Mouse (Mus musculus) left cerebral cortex, postnatal 25 days (tissue): Measurements from ENCODE around the gene Hnrnpk. TPM values are rescaled to one million over a fixed set of nuclear protein-coding genes. Genes with fewer than 3 reads are reported as not detected.
"Not testable (repeated sequence)": the region's sequence is repeated elsewhere in the genome, so short reads cannot be mapped to it uniquely, and the experiment has no call there.

Experiments
- DNase-seq, 2 experiments: peaks; one replicate each; pipeline ENCODE4 v3.0.0; 2022; ENCODE audit warnings: low spot score in 2 of 2, mixed read lengths in 1 of 2
- intact Hi-C: fragments of 180-260 bp; cut with DNase I; formaldehyde crosslinking; loops from one replicate; pipeline ENCODE4 v1.15.1; 2025
- total RNA-seq, 2 experiments: library from RNA; stranded (reverse); gene quantifications; 2 replicates each; pipeline ENCODE4 v1.2.3; 2021

The Hnrnpk gene
- total RNA-seq, result 100 to 1,000 TPM; 573 to 639 TPM

GRCm38 (mm10) chr13:58403243-58403642 lies at the start of gene Hnrnpk:
Gene Hnrnpk (minus strand): TSS chr13:58403343.
- intact Hi-C loops, result loop anchor here (5.0 kb wide), 1 partner anchor 94 kb away; no protein-coding TSS in a partner anchor
- DNase-seq, result not testable (repeated sequence)

- no peak for DNase-seq
- intact Hi-C loops, result no loop called here
These were observed 49.1 kb upstream of the Hnrnpk start for GRCm38 (mm10) chr13:58452246-58452645.

GRCm38 (mm10) chr13:58450459-58451182 lies 47.5 kb upstream of the Hnrnpk start:
- no peak for DNase-seq
- intact Hi-C loops, result no loop called here

- intact Hi-C loops, result no loop called here
- no peak for DNase-seq
These were observed 43.4 kb upstream of the Hnrnpk start for GRCm38 (mm10) chr13:58446541-58446940.

GRCm38 (mm10) chr13:58443787-58444186 lies 40.6 kb upstream of the Hnrnpk start:
- intact Hi-C loops, result no loop called here
- DNase-seq, result no peak

DNA sequence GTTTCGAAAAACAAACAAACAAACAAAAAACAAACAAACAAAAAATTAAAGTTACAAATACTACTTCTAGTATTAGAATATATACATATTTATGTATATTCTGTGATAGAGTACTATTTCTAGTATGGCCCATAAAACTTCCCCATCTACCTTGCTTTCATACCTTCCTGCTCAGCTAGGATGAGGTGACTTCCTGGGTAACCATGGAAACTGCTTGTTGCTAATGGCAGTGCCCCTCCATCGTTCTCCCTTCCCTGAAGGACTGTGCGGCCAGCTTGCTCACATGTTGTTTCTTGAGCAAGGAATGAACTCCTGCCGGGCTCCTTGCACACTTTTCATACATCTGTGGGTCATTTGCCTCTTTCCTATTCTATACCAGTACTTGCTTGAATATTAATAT lies 40.2 kb upstream of the Hnrnpk start:
- no peak for DNase-seq
- intact Hi-C loops, result no loop called here

DNA sequence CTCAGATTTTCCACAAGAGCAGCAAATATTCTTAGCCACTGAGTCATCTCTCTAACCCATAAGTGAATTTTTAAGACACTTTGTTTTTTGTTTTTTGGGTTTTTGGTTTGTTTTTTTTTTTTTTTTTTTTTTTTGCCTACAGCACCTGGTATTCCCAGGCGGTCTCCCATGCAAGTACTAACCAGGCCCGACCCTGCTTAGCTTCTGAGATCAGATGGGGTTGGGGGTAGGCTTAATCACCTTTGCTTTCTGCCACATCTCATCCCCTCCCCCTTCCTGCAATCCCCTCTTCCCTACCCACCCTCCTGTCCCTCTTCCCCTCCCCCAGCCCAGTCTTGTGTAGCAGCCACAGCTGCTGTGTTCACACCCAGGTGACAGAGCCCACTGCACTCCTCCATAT lies 36.6 kb upstream of the Hnrnpk start:
- intact Hi-C loops, result no loop called here
- DNase-seq, result no peak

GRCm38 (mm10) chr13:58423061-58423660 lies 20.0 kb upstream of the Hnrnpk start:
- DNase-seq, result no peak
- intact Hi-C loops, result loop anchor here (5.0 kb wide), 1 partner anchor 99 kb away; no protein-coding TSS in a partner anchor

GRCm38 (mm10) chr13:58422242-58422641 lies 19.1 kb upstream of the Hnrnpk start:
- DNase-seq, result no peak
- intact Hi-C loops, result loop anchor here (5.0 kb wide), 1 partner anchor 100 kb away; no protein-coding TSS in a partner anchor

DNA sequence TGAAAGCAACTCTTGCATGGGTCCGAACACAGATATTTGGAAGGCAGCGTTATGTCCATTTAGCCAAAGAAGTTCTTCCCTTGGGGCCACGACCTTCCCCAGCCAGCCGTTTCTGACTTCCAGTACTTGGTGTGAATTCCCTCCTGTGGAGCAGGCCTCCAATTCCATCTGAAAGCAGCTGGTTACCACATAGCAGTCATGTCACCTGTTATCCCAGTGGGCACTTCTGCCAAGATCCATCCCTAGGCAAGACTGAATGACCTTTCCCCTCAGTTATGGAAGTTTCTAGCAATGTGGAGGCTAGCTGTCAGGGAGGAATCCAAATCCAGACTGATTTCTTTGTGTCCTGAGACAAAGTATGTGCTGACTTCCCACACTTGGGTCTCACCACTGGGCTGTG lies 17.9 kb upstream of the Hnrnpk start:
- intact Hi-C loops, result loop anchor here (5.0 kb wide), 1 partner anchor 101 kb away; no protein-coding TSS in a partner anchor
- no peak for DNase-seq

GRCm38 (mm10) chr13:58419266-58419665 lies 16.1 kb upstream of the Hnrnpk start:
- intact Hi-C loops, result no loop called here

DNA sequence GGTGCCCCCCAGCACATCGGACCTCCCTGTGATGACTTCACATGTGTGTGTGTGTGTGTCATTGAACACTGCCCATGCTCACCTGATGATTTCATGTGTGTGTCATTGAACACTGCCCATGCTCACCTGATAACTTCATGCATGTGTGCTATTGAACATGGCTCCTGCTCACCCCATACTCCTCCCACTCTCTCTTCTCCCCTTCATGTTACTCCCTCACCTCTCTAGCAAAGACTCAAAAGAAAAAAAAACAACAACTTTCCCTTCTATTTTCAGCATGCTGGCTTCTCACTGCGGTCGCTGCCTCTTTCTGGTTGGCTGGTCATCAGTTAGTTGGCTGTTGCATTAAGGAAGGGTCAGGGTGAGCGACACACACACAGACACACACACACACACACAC lies 15.5 kb upstream of the Hnrnpk start:
- intact Hi-C loops, result no loop called here
- no peak for DNase-seq

More at GRCm38 (mm10) chr13:58419266-58419665, 16.1 kb upstream of the Hnrnpk start:
- DNase-seq, result no peak

DNA sequence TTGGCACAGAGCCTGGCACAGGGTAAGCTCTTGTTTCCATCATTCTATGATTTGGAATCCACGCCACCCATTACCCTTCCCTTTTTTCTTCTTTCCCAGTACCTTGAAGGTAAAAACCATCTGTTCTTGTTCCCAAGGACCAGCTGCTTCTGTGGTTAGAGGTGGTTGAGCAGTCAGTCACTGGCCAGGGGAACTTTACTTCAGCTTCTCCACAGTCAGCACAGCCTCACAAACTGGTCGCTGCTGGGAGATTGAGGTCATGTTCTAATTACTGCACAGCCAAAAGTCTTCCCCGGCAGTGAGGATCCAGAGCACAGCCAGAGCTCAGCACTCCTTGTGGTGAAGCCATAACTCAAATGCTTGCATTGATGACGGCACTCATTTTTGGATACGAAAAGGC lies 12.7 kb upstream of the Hnrnpk start:
- no peak for DNase-seq
- intact Hi-C loops, result no loop called here

DNA sequence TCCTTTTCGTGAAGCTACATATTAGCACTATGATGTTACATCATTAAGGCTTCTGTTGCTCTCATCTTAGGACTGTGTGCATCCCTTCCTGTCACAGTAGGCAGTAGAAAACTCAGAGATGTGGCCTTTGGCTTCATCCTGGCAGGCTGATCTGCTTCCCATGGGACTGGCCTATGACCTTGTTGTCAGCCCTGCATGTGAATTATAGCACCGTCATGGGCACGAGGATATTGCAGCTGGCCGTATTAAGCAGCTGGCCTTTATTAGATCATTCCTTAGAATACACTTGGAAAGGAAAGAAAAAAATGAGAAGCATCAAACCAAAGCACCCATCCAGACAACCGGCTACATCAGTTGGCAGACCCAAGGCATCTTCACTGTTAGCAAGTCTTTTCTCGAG lies 12.2 kb upstream of the Hnrnpk start:
- intact Hi-C loops, result no loop called here
- no peak for DNase-seq

- DNase-seq, result no peak
- intact Hi-C loops, result no loop called here
These were observed 7.9 kb upstream of the Hnrnpk start for GRCm38 (mm10) chr13:58411073-58411472.

DNA sequence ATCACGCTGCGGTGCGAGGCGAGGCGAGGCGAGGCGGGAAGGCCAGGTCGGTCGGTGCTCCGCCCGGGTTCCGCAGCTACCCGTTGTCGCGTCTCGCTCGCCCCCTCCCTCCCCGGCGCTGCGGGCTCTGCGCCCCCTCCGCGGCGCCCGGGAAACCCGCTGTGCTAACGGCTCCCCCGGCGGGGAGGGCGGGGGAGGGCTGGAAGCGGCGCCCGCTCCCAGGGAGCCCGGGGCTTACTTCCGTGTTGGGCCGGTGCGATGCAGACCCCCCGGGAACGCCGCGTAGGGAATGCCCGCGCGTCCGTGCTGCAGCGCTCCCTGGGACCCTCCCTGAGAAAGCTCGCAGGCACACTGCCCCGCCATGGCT lies 416 bp downstream of the Hnrnpk start:
- no peak for DNase-seq
- intact Hi-C loops, result loop anchor here (5.0 kb wide), 1 partner anchor 95 kb away; no protein-coding TSS in a partner anchor

GRCm38 (mm10) chr13:58402003-58402743 lies 970 bp downstream of the Hnrnpk start, which contains the start of gene Rmi1:
Gene Rmi1 (plus strand): TSS chr13:58402248.
- peak; percentile 97 to 98 for DNase-seq
- intact Hi-C loops, result loop anchor here (5.0 kb wide), 1 partner anchor 95 kb away; no protein-coding TSS in a partner anchor

DNA sequence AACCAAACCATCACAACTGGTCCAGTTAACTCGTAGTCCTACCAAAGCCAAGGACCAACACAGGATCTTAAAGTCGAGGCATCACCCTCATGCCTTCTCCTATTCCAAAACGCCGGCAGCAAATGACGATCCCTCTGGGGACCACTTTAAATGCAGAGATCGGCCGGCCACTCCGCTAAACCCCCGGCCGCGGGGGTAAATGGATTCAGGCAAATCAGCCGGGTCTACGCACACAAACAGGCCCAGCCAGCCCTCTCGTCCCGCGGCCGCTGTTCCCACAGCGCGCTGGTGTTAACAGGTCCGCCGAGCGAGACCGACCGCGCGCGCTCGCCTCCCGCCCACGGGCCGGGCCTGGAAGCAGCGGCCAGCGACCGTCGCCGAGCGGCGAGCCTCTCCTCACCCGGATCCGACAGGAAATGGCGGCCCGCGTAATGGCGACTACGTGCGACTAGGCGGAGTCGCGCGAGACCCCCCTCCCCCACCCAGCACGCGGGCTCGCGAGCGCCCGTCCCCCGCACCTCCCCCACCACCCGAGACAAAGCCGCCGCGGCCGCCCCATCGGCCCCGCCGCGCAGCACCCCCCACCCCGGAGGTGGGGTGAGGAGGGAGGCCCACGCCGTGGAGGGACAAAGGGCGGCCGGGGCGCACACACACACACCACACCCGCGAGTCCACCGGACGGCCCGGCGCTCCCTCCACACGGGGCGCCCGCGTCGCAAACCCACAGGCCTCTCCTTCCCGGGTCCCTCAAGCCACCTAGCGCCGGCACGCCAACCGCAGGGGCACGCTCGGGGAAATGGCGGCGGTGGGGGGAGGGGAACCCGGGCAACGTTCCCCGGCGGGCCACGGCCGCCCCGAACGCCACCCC lies 1.8 kb downstream of the Hnrnpk start:
- intact Hi-C loops, result loop anchor here (2.0 to 5.0 kb wide), 2 partner anchors 96 to 141 kb away; no protein-coding TSS in a partner anchor
- DNase-seq, result peak; percentile 72 to 76

- intact Hi-C loops, result loop anchor here (2.0 to 5.0 kb wide), 2 partner anchors 97 to 142 kb away; no protein-coding TSS in a partner anchor
- DNase-seq, result no peak
These were observed 2.6 kb downstream of the Hnrnpk start for GRCm38 (mm10) chr13:58400576-58400975.
